Mouse (Mus musculus) brown adipose tissue, adult 24 weeks (tissue): ENCODE measurements around the gene Lcn2. TPM values are rescaled to one million over a fixed set of nuclear protein-coding genes. Genes with fewer than 3 reads are reported as not detected.

Experiments used
- H3K27ac ChIP-seq: fragments of 200-500 bp; replicated peaks from 2 replicates; pipeline ENCODE4 v1.5.1; 2012; ENCODE audit warnings: low read depth, mild to moderate bottlenecking, low read length
- H3K4me1 ChIP-seq: fragments of 200-500 bp; 2 replicates; pipeline ENCODE4 v1.6.1; 2012; ENCODE audit warnings: low read length, mixed read lengths; ENCODE audit not compliant: control insufficient read depth, insufficient read depth, insufficient read length
- H3K4me3 ChIP-seq: fragments of 200-500 bp; 2 replicates; pipeline ENCODE4 v1.5.1; 2012; ENCODE audit warnings: low read depth, mild to moderate bottlenecking, low read length, moderate library complexity; ENCODE audit not compliant: insufficient read depth
- polyA plus RNA-seq: library from polyadenylated mRNA; stranded (reverse); fragments of >200 nt; gene quantifications from 2 replicates; pipeline ENCODE4 v1.2.4, GENCODE M21; 2012; ENCODE audit not compliant: missing spikeins, insufficient read depth, insufficient read length

Lcn2 gene
- polyA plus RNA-seq: 2.7 TPM in 1 of 2 replicates, not detected in the other

- H3K4me1 ChIP-seq: peaks cover 9% of the 10 kb centered on the region; the same call in 1 of the 2 replicates
- no peak within 1 kb of the TSS for H3K4me3 ChIP-seq
- no peak within 1 kb of the TSS for H3K27ac ChIP-seq
Measured at GRCm38 (mm10) chr2:32387706-32388490, at the start of gene Lcn2. Gene Lcn2, minus strand, starts transcription at chr2:32388252.

- H3K4me3 ChIP-seq: no peak overlapping the region
- peak overlapping the region; percentile 65 for H3K27ac ChIP-seq
- H3K4me1 ChIP-seq: peaks cover 30% of the 10 kb centered on the region
Measured at GRCm38 (mm10) chr2:32437612-32438166, 49.6 kb upstream of the Lcn2 start.

GRCm38 (mm10) chr2:32436686-32437372 lies 48.8 kb upstream of the Lcn2 start:
- Histone ChIP-seq H3K4me3 (no peak overlapping the region), H3K4me1 (peaks cover 29% of the 10 kb centered on the region), H3K27ac (peak overlapping the region; percentile 94)

GRCm38 (mm10) chr2:32430701-32431676 lies 42.9 kb upstream of the Lcn2 start:
- H3K27ac ChIP-seq: peak overlapping the region; percentile 45
- H3K4me3 ChIP-seq: peak overlapping the region; percentile 26
- H3K4me1 ChIP-seq: peaks cover 38% of the 10 kb centered on the region

- Histone ChIP-seq H3K4me3 (no peak overlapping the region), H3K27ac (peak overlapping the region; percentile 56)
Measured at GRCm38 (mm10) chr2:32429215-32429891, 41.3 kb upstream of the Lcn2 start.

GRCm38 (mm10) chr2:32428262-32428722 lies 40.2 kb upstream of the Lcn2 start:
- no peak overlapping the region for H3K4me3 ChIP-seq
- H3K4me1 ChIP-seq: peaks cover 40% of the 10 kb centered on the region
- H3K27ac ChIP-seq: 0 out of 2 replicates have a peak overlapping the region, but pooled peaks have one; percentile 2

More at GRCm38 (mm10) chr2:32429215-32429891, 41.3 kb upstream of the Lcn2 start:
- peaks cover 39% of the 10 kb centered on the region for H3K4me1 ChIP-seq

GRCm38 (mm10) chr2:32427720-32428119 lies 39.7 kb upstream of the Lcn2 start:
- H3K27ac ChIP-seq: no peak overlapping the region
- peaks cover 46% of the 10 kb centered on the region for H3K4me1 ChIP-seq
- no peak overlapping the region for H3K4me3 ChIP-seq

GRCm38 (mm10) chr2:32426141-32426540 lies 38.1 kb upstream of the Lcn2 start:
- Histone ChIP-seq H3K4me1 (peaks cover 51% of the 10 kb centered on the region), H3K4me3 (no peak overlapping the region), H3K27ac (no peak overlapping the region)

GRCm38 (mm10) chr2:32425568-32425967 lies 37.5 kb upstream of the Lcn2 start:
- no peak overlapping the region for H3K4me3 ChIP-seq
- H3K27ac ChIP-seq: no peak overlapping the region
- H3K4me1 ChIP-seq: peaks cover 47% of the 10 kb centered on the region

- Histone ChIP-seq H3K4me1 (peaks cover 40% of the 10 kb centered on the region), H3K4me3 (no peak overlapping the region)
Measured at GRCm38 (mm10) chr2:32424796-32425195, 36.7 kb upstream of the Lcn2 start.

GRCm38 (mm10) chr2:32423481-32424331 lies 35.7 kb upstream of the Lcn2 start:
- H3K27ac ChIP-seq: peak overlapping the region; percentile 98
- peaks cover 31% of the 10 kb centered on the region for H3K4me1 ChIP-seq
- H3K4me3 ChIP-seq: peak overlapping the region; percentile 62

More at GRCm38 (mm10) chr2:32424796-32425195, 36.7 kb upstream of the Lcn2 start:
- H3K27ac ChIP-seq: peak overlapping the region; percentile 72

- Histone ChIP-seq H3K4me3 (no peak overlapping the region; the same call in 1 of the 2 replicates), H3K27ac (peak overlapping the region; percentile 15; the same call in 1 of the 2 replicates), H3K4me1 (peaks cover 18% of the 10 kb centered on the region)
Measured at GRCm38 (mm10) chr2:32421851-32422251, 33.8 kb upstream of the Lcn2 start.

- peaks cover 18% of the 10 kb centered on the region for H3K4me1 ChIP-seq
- no peak overlapping the region for H3K27ac ChIP-seq
- no peak overlapping the region for H3K4me3 ChIP-seq
Measured at GRCm38 (mm10) chr2:32420647-32421046, 32.6 kb upstream of the Lcn2 start.
